Mouse (Mus musculus): Measurements from ENCODE around the gene Ubp1. TPM values are rescaled to one million over a fixed set of nuclear protein-coding genes. Genes with fewer than 3 reads are reported as not detected.

The Ubp1 gene
- polyA plus RNA-seq, 1 experiment from 2014 or later, result 42.0 TPM

GRCm38 (mm10) chr9:113982883-113983670 lies 52.3 kb downstream of the Ubp1 start:
- ATAC-seq (ENCODE audit: low read depth), result no peak
- Histone ChIP-seq H3K4me1 (ENCODE audit: control insufficient read depth, low read depth, low read length) (no peaks in the 10 kb centered on the region; the same call in 1 of the 2 replicates), H3K36me3 (ENCODE audit: control insufficient read depth, insufficient read depth) (peaks cover 12% of the 10 kb centered on the region), H3K9me3 (replicated peaks; ENCODE audit: control insufficient read depth, low read length) (no peaks in the 10 kb centered on the region), H3K4me2 (ENCODE audit: low read depth, low read length) (no peak overlapping the region), H3K9ac (ENCODE audit: low read depth, low read length) (no peak overlapping the region), H3K4me3 (ENCODE audit: low read depth, low read length) (no peak overlapping the region), H3K27me3 (ENCODE audit: control insufficient read depth, insufficient read depth, low read depth, low read length) (no peaks in the 10 kb centered on the region), H3K27ac (ENCODE audit: low read length) (no peak overlapping the region)
- 71% methylated on average over 11 of the region's 11 CpGs for WGBS (ENCODE audit: insufficient replicate concordance)

GRCm38 (mm10) chr9:113984946-113985620 lies 54.3 kb downstream of the Ubp1 start:
- ATAC-seq (ENCODE audit: low read depth), result no peak
- 79% methylated on average over 13 of the region's 13 CpGs for WGBS (ENCODE audit: insufficient replicate concordance)

GRCm38 (mm10) chr9:113990547-113991248 lies 60.0 kb downstream of the Ubp1 start:
- peak; percentile 72 for ATAC-seq (ENCODE audit: low read depth)
- WGBS (ENCODE audit: insufficient replicate concordance), result 21% methylated on average over 18 of the region's 18 CpGs

More at GRCm38 (mm10) chr9:113984946-113985620, 54.3 kb downstream of the Ubp1 start:
- H3K4me3 ChIP-seq (ENCODE audit: low read depth, low read length), result no peak overlapping the region
- no peaks in the 10 kb centered on the region for H3K27me3 ChIP-seq (ENCODE audit: control insufficient read depth, insufficient read depth, low read depth, low read length)
- no peaks in the 10 kb centered on the region for H3K9me3 ChIP-seq (replicated peaks; ENCODE audit: control insufficient read depth, low read length)
- H3K27ac ChIP-seq (ENCODE audit: low read length), result no peak overlapping the region
- H3K36me3 ChIP-seq (ENCODE audit: control insufficient read depth, insufficient read depth), result no peaks in the 10 kb centered on the region
- H3K9ac ChIP-seq (ENCODE audit: low read depth, low read length), result no peak overlapping the region
- no peak overlapping the region for H3K4me2 ChIP-seq (ENCODE audit: low read depth, low read length)
- no peaks in the 10 kb centered on the region; the same call in 1 of the 2 replicates for H3K4me1 ChIP-seq (ENCODE audit: control insufficient read depth, low read depth, low read length)

GRCm38 (mm10) chr9:113992810-113993209 lies 62.1 kb downstream of the Ubp1 start:
- Histone ChIP-seq H3K27ac (ENCODE audit: low read length) (no peak overlapping the region), H3K4me3 (ENCODE audit: low read depth, low read length) (no peak overlapping the region), H3K4me1 (ENCODE audit: control insufficient read depth, low read depth, low read length) (peaks cover 6% of the 10 kb centered on the region; the same call in 1 of the 2 replicates), H3K36me3 (ENCODE audit: control insufficient read depth, insufficient read depth) (no peaks in the 10 kb centered on the region), H3K9me3 (replicated peaks; ENCODE audit: control insufficient read depth, low read length) (no peaks in the 10 kb centered on the region), H3K9ac (ENCODE audit: low read depth, low read length) (no peak overlapping the region), H3K4me2 (ENCODE audit: low read depth, low read length) (no peak overlapping the region), H3K27me3 (ENCODE audit: control insufficient read depth, insufficient read depth, low read depth, low read length) (no peaks in the 10 kb centered on the region)
- no peak for ATAC-seq (ENCODE audit: low read depth)
- WGBS (ENCODE audit: insufficient replicate concordance), result 74% methylated on average over 7 of the region's 7 CpGs

More at GRCm38 (mm10) chr9:113990547-113991248, 60.0 kb downstream of the Ubp1 start:
- Histone ChIP-seq H3K4me1 (ENCODE audit: control insufficient read depth, low read depth, low read length) (peaks cover 6% of the 10 kb centered on the region; the same call in 1 of the 2 replicates), H3K27ac (ENCODE audit: low read length) (no peak overlapping the region), H3K4me2 (ENCODE audit: low read depth, low read length) (peak overlapping the region; percentile 61), H3K36me3 (ENCODE audit: control insufficient read depth, insufficient read depth) (no peaks in the 10 kb centered on the region), H3K9me3 (replicated peaks; ENCODE audit: control insufficient read depth, low read length) (no peaks in the 10 kb centered on the region), H3K4me3 (ENCODE audit: low read depth, low read length) (peak overlapping the region; percentile 33), H3K9ac (ENCODE audit: low read depth, low read length) (no peak overlapping the region), H3K27me3 (ENCODE audit: control insufficient read depth, insufficient read depth, low read depth, low read length) (no peaks in the 10 kb centered on the region)

GRCm38 (mm10) chr9:113998311-113998710 lies 67.6 kb downstream of the Ubp1 start:
- no peak overlapping the region for H3K9ac ChIP-seq (ENCODE audit: low read depth, low read length)
- WGBS (ENCODE audit: insufficient replicate concordance), result 45% methylated on average over 2 of the region's 2 CpGs
- H3K4me2 ChIP-seq (ENCODE audit: low read depth, low read length), result no peak overlapping the region
- no peaks in the 10 kb centered on the region for H3K36me3 ChIP-seq (ENCODE audit: control insufficient read depth, insufficient read depth)
- H3K27ac ChIP-seq (ENCODE audit: low read length), result no peak overlapping the region
- no peaks in the 10 kb centered on the region for H3K9me3 ChIP-seq (replicated peaks; ENCODE audit: control insufficient read depth, low read length)
- no peak overlapping the region for H3K4me3 ChIP-seq (ENCODE audit: low read depth, low read length)
- H3K4me1 ChIP-seq (ENCODE audit: control insufficient read depth, low read depth, low read length), result no peaks in the 10 kb centered on the region
- H3K27me3 ChIP-seq (ENCODE audit: control insufficient read depth, insufficient read depth, low read depth, low read length), result no peaks in the 10 kb centered on the region
- no peak for ATAC-seq (ENCODE audit: low read depth)

- H3K4me3 ChIP-seq (ENCODE audit: low read depth, low read length), result no peak overlapping the region
- H3K4me1 ChIP-seq (ENCODE audit: control insufficient read depth, low read depth, low read length), result no peaks in the 10 kb centered on the region
- H3K4me2 ChIP-seq (ENCODE audit: low read depth, low read length), result no peak overlapping the region
- 59% methylated on average over 9 of the region's 9 CpGs for WGBS (ENCODE audit: insufficient replicate concordance)
- H3K9me3 ChIP-seq (replicated peaks; ENCODE audit: control insufficient read depth, low read length), result peaks cover 4% of the 10 kb centered on the region
- peak; percentile 45; the same call in 1 of the 2 replicates for ATAC-seq (ENCODE audit: low read depth)
- H3K9ac ChIP-seq (ENCODE audit: low read depth, low read length), result no peak overlapping the region
- no peaks in the 10 kb centered on the region for H3K36me3 ChIP-seq (ENCODE audit: control insufficient read depth, insufficient read depth)
- H3K27ac ChIP-seq (ENCODE audit: low read length), result no peak overlapping the region
- no peaks in the 10 kb centered on the region for H3K27me3 ChIP-seq (ENCODE audit: control insufficient read depth, insufficient read depth, low read depth, low read length)
Measured at GRCm38 (mm10) chr9:114006801-114007200, 76.1 kb downstream of the Ubp1 start.

- WGBS (ENCODE audit: insufficient replicate concordance), result 69% methylated on average over 9 of the region's 9 CpGs
- no peak overlapping the region for H3K27ac ChIP-seq (ENCODE audit: low read length)
- ATAC-seq (ENCODE audit: low read depth), result no peak
Measured at GRCm38 (mm10) chr9:114007850-114008350, 77.2 kb downstream of the Ubp1 start.

GRCm38 (mm10) chr9:114009526-114009925 lies 78.8 kb downstream of the Ubp1 start:
- Histone ChIP-seq H3K4me2 (ENCODE audit: low read depth, low read length) (no peak overlapping the region), H3K27ac (ENCODE audit: low read length) (no peak overlapping the region), H3K27me3 (ENCODE audit: control insufficient read depth, insufficient read depth, low read depth, low read length) (no peaks in the 10 kb centered on the region), H3K4me1 (ENCODE audit: control insufficient read depth, low read depth, low read length) (no peaks in the 10 kb centered on the region), H3K9ac (ENCODE audit: low read depth, low read length) (no peak overlapping the region), H3K4me3 (ENCODE audit: low read depth, low read length) (no peak overlapping the region), H3K36me3 (ENCODE audit: control insufficient read depth, insufficient read depth) (no peaks in the 10 kb centered on the region), H3K9me3 (replicated peaks; ENCODE audit: control insufficient read depth, low read length) (peaks cover 4% of the 10 kb centered on the region)
- WGBS (ENCODE audit: insufficient replicate concordance), result 44% methylated on average over 5 of the region's 5 CpGs
- ATAC-seq (ENCODE audit: low read depth), result no peak

More at GRCm38 (mm10) chr9:114007850-114008350, 77.2 kb downstream of the Ubp1 start:
- H3K9me3 ChIP-seq (replicated peaks; ENCODE audit: control insufficient read depth, low read length), result peaks cover 4% of the 10 kb centered on the region
- no peak overlapping the region for H3K9ac ChIP-seq (ENCODE audit: low read depth, low read length)
- no peaks in the 10 kb centered on the region for H3K4me1 ChIP-seq (ENCODE audit: control insufficient read depth, low read depth, low read length)
- H3K36me3 ChIP-seq (ENCODE audit: control insufficient read depth, insufficient read depth), result no peaks in the 10 kb centered on the region
- no peak overlapping the region for H3K4me2 ChIP-seq (ENCODE audit: low read depth, low read length)
- H3K4me3 ChIP-seq (ENCODE audit: low read depth, low read length), result no peak overlapping the region
- no peaks in the 10 kb centered on the region for H3K27me3 ChIP-seq (ENCODE audit: control insufficient read depth, insufficient read depth, low read depth, low read length)
